Mouse (Mus musculus) T-helper 2 cell (primary cell): ENCODE results near the gene Calm2.

Source experiments
- in situ Hi-C: fragments of 300-600 bp; cut with MboI, MseI; formaldehyde crosslinking; loops from one replicate; pipeline ENCODE4 v1.15.1; 2025; ENCODE audit warnings: high pct_unique_total_duplicates

The Calm2 gene

DNA sequence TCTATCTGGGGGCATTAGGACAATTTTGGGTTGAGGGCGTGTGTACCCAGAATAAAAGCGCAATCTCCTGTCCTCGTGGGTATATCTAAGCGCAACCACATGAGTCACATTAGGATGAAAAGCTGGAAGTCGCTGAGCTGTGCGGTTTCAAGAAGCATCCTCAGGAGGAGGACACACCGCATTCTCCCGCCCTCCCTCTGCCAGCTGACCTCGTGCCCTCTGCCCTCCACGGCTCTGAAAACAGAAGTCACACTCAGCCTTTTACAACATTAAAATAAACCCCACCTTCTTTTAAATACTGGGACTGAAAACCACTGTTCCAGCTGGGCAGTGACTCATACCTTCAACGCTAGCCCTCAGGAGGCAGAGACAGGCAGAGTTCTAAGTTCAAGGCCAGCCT, 49.6 kb downstream of the Calm2 start:
- in situ Hi-C loops = no loop called here

DNA sequence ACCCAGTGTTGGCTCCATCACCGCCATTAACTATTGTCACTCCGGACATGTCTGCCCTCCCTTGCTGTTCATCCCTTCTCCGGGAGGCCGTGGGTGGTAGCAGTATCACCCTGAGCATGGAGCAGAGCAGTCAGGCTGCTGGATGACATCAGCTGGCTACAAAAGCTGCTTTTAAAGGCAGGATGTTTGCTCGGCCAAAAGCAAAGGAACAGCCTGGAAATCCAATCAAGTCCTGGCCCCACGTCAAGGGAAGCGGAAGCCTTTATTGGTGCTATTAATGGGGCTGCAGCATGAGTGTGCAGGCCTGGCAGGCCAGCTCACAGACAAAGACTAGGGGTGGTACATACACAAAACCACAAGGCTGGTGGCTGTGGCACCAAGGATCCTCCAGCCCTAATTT, 55.5 kb downstream of the Calm2 start:
- in situ Hi-C loops = no loop called here

DNA sequence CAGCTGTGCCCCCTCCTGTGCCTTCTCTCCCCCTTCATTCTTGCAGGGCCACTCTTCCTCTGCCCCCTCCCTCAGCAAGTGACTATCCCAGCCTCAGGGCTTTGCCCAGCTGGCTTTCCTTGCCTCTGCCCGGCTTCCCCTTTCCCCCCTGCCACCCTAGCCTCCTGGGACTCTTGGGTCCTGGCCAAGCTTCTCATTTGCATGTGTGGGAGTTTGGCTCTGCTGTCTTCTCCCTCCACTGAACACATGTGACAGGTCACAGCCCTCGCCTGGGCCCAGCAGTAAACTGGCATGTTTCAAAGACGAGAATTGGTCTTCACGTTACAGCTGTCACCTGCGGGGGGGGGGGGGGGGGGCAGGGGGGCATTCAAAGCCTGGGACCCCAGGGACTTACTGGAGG, 59.7 kb downstream of the Calm2 start:
- in situ Hi-C loops = no loop called here

DNA sequence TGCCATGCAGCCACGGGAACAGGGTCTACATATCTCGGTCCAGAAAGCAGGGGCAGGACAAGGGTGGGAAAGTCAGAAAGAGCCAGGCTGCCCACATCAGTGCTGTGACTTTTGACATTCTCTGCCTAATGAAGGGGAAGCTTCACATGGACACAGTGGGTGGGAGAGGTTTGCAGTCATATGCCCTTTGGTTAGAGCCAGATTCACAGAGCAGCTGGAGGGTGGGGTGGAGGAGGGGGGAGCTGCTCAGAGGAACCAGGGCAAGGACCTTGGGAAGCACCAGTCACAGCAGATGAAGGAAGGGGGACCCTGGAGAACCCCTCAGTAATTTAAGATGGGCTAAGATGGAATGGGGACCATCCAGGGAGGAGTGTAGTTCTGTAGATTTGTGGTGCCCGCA, 60.9 kb downstream of the Calm2 start:
- in situ Hi-C loops = no loop called here
